Mouse (Mus musculus): ENCODE measurements at regions not wholly inside any gene's neighbourhood (a gene's known extent, or its start where the extent isn't known, plus 50 kb on each side); places are given as distances from the start of the nearest gene placed in this dataset.

GRCm38 (mm10) chr1:166895945-166896344 is 105.3 kb upstream of the Fam78b start:
- TF ChIP-seq CTCF (IDR thresholded peaks at IDR 0.05; ENCODE audit: borderline replicate concordance, extremely low read depth, insufficient read depth, insufficient read length), result no peak
- TF ChIP-seq POLR2A (IDR thresholded peaks at IDR 0.05; ENCODE audit: borderline replicate concordance, extremely low read depth, insufficient read depth, insufficient read length, poor library complexity, severe bottlenecking), result no peak
